Mouse (Mus musculus): ENCODE data around the gene Nlgn1. TPM values are rescaled to one million over a fixed set of nuclear protein-coding genes. Genes with fewer than 3 reads are reported as not detected.

The Nlgn1 gene
- total RNA-seq (2021) (1 to 10 TPM in 1 of 2 experiments, under 1 TPM in 1; 0.35 to 1.1 TPM), polyA plus RNA-seq (2012; rRNA removed) (0.03 and 0.11 TPM in 2 replicates)
- long read RNA-seq, result 0 reads

- DNase-seq, result no peak
Observed at GRCm38 (mm10) chr3:26332400-26333238, at the start of gene Nlgn1. Nlgn1 (minus strand) TSS chr3:26332460.

DNA sequence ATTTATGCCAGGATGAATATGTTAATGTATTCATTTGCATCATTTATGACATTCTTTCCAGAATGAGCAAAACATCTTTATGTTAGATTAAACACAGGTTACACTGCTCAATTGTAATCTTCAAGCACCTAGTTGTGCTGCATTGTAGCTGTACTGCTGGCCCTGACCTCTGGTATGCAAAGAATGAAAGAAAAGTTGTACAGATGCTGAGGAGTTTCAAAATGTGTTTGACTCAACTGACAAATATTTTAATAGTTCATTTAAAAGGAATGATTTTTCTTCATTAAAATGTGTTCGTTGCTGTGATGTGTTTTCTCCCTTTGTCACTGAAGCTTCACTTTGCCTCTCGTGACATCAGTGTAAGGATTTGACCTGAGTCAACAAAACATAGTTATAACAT is 46.0 kb upstream of the Nlgn1 start:
- no peak for DNase-seq

DNA sequence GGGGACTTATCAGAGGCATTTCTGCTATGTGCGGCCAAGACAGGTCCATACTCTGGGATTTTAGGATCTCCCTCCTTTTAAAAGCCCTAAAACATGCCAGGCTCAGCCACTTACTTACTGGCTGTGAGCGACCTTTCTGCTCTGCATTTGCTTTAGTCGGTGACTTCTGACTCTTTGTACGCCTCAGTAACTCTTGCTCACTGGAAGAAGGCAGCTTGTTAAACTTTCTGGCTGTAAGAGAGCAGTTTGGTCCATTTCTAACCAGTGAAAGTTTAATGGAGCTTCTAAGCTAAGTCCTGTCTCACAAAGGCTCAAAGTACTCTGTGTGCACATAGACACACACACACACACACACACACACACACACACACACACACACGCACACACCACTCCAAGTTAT is 22.8 kb upstream of the Nlgn1 start:
- DNase-seq, result no peak

DNA sequence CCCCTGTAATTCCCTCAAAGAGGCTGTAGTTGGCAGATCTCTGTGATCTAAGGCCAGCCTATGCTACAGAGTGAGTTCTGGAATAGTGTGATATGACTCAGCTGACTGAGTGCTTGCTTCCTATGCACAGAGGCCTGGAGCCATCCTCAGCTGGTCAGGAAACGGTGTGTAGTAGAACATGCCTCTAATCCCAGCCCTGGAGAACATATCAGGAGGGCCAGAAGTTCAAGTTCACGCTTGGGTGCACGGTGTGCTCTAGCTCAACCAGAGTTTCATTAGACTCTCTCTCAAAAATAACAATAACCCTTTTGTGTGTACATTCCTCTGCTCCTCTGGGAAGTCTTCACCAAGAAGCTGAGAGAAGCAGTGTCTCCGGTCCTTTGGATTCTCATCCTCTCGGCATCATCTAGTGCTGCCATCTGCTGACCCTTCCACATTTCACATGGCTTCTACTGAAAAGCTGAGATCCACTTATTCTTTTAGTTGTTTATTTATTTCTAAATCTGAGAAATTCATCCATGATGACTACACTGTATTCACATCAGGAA is 22.3 kb upstream of the Nlgn1 start:
- no peak for DNase-seq

GRCm38 (mm10) chr3:26337495-26337894 is 5.2 kb upstream of the Nlgn1 start:
- DNase-seq, result no peak

- no peak for DNase-seq
Observed at GRCm38 (mm10) chr3:26333239-26333811, 1.1 kb upstream of the Nlgn1 start.

GRCm38 (mm10) chr3:26331177-26332061 is 841 bp downstream of the Nlgn1 start:
- DNase-seq, result peak; percentile 1

DNA sequence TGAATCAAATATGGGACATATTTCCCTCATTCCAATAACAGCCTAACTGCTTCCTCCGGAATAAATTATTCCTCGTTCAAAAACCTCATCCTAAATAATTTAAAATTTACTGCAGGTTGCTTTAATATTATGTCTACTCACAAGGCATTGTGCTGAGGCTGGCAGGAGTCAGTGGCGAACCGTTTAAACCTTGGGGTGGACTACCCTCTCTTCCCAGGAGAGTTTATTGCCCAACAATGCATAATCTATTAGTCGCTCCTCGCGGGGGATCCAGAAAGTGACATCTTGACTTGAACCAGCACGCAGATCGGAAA is 1.4 kb downstream of the Nlgn1 start:
- no peak for DNase-seq

DNA sequence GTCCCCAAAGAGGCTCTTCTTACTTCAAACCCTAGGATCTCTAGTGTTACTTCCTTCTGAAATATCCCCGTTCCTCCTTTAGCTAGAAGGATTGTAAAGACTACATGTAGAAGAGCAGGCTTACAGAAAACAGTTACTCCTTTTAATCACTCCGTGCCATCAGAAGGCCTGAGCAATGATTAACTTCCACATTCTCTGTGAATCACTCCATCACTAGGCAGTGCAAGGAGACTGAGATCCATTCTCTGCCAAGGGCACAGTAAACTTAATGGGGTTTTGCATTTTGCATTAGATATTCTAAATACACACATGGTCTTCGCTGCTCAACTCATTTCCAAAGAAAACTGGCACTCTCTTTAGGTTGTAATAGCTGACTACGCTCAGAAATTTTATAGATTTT is 2.2 kb downstream of the Nlgn1 start:
- no peak for DNase-seq

DNA sequence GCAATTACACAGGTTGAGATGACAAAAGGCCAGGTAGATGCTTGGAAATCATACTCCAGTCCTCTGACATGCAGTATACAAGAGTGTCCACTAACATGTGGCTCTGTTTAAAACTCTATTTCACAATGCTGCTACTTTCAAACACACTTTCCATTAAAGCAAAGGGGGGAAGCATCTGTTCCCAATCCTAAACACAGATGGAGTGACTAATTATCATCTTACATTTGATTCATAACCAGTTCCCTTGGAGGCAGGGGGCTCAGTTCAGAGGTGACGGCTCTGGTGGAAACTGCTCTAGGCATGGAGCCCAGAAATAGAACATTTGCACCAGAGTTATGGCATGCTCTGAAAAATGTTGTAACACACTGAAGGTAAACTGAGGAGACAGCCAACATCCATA is 7.8 kb downstream of the Nlgn1 start:
- no peak for DNase-seq

GRCm38 (mm10) chr3:26317397-26317796 is 14.9 kb downstream of the Nlgn1 start:
- DNase-seq, result no peak

DNA sequence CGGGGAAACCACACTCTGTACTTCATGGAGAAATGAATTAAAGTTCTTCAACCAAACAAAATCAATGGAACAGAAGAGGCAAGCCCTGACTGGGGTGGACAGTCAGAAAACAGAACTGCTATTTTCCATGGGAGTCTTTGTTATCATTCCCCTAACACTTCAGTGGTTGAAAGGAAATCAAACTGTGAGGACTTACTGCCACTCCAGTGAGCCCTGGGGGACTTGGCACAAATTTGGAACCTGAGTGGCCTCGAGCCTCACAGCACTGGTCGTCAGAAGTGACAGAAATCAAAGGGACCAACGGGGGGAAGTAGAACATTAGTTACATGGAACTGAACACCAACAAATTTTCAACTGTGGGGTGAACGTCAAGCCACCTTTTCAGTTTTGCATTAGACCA is 34.4 kb downstream of the Nlgn1 start:
- DNase-seq, result no peak

GRCm38 (mm10) chr3:26270894-26271795 is 61.1 kb downstream of the Nlgn1 start:
- DNase-seq, result peak; percentile 24

- DNase-seq, result no peak
Observed at GRCm38 (mm10) chr3:26246564-26246963, 85.7 kb downstream of the Nlgn1 start.

DNA sequence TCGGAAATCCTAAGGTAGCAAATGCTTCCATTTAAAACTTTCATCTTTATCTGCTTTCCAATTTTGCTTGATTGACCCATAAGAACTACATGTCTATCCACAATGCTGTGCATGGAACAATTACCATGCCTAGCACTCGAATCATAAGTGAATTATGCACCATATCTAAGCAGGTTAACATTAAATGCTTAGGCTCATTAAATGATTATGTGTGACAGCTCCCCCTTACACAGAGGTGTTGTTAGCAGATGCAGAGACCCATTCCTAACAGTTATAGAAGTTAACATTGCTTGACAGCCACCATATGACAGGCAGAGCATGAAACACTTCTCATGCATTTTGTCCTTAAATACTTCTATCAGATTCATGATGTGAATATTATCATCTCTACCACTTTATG is 89.0 kb downstream of the Nlgn1 start:
- no peak for DNase-seq

GRCm38 (mm10) chr3:26230006-26230405 is 102.3 kb downstream of the Nlgn1 start:
- DNase-seq, result peak; percentile 7

DNA sequence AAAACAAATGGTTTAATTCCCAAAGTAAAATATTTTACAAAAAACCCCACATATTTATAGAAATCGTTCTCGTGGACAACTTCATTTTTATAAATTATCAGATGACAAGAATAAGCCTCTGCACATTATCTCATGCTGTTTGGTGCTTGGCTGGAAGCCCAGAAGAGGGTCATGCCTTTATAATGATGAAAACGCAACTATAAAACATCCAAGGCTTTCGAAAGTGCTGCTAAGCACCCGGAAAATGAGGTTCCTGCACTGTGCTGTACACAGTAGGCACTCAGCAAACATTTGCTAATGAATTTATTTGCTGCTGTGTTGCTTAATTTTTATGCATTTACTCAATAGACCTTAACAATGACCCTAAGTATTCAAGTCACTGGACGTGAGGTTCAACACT is 103.4 kb downstream of the Nlgn1 start:
- peak; percentile 70 for DNase-seq

- DNase-seq, result no peak
Observed at GRCm38 (mm10) chr3:26228172-26228781, 104.0 kb downstream of the Nlgn1 start.

GRCm38 (mm10) chr3:26223500-26223899 is 108.8 kb downstream of the Nlgn1 start:
- no peak for DNase-seq

- DNase-seq, result peak; percentile 24
Observed at GRCm38 (mm10) chr3:26216231-26216630, 116.0 kb downstream of the Nlgn1 start.

DNA sequence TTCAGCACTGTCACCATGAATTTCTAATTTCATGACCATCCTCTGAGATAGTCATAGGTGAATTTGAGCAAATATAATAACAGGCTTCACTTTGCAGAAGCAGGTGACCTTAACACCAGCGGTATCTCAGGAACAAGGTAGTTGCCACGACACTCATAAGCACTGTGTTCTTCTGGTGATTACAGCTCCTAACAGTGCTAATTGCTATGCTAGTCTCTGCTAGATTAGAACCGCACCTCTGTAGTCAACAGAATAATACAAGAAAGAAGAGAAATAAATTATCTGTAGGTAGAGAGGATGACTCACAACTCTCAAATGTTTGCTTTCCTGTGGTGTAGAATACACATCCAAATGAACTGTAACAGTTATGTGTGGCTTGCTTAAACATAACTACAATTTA is 129.6 kb downstream of the Nlgn1 start:
- no peak for DNase-seq
